Mouse (Mus musculus): ENCODE measurements at regions not wholly inside any gene's neighbourhood (a gene's known extent, or its start where the extent isn't known, plus 50 kb on each side); places are given as distances from the start of the nearest gene placed in this dataset.

DNA sequence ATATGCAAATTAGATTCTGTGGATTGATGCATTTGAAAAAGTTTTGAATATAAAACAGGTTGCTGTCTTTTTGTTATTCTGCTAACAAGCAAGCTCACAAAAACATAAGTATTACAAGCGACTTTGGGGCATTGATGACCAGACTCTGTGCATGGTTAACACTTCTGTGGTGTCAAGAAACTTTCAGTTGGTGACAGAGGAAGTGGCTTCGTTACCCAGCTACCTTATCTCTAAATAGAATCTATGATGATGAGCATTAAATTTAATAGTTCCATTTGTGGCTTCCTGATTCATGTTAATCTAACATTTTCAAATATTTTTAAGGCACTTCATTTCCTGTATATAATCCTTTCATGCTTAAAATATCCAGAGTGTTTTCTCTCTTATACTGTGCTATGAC lies 100.8 kb downstream of the Tm2d1 start:
- DNase-seq (ENCODE audit: low spot score), result no peak

DNA sequence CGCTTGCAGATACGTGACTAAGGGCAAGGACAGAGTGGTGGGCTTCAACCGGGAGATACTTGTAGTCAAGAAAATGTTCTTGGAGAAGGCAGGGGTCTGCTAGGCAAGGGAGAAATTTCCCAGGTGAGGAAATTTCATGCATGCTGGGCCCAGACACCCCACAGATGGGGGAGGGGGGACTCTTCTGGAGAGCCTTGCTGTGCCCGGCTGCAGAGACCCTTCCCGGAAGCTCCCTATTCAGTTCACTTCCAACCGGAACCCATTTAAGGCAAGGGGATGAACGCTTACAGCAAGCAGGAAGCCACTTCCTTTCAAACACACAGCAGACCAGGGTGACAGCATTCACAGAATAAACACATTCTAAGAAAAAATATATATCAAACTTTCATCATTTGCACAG lies 124.8 kb downstream of the Tm2d1 start:
- DNase-seq (ENCODE audit: low spot score), result no peak

DNA sequence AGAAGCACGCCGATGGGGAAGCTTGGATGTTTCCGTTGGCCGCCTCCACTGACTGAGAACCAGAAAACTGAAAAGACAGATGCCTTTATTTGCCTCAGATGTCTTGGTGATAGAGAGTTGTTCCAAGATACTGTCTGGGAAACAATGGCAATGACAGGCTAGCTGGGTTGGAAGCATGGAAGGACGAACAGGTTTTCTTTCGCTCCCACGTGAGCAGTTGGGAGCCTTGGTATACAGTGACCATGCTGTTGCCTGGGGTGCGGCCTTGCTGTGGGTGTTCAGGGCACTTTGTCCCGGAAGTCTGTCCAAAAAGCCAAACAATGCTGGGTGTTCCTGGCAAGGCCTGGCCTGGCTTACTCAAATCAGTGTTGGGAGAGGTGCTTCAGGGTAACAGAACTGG lies 125.4 kb downstream of the Tm2d1 start:
- DNase-seq (ENCODE audit: low spot score), result no peak

DNA sequence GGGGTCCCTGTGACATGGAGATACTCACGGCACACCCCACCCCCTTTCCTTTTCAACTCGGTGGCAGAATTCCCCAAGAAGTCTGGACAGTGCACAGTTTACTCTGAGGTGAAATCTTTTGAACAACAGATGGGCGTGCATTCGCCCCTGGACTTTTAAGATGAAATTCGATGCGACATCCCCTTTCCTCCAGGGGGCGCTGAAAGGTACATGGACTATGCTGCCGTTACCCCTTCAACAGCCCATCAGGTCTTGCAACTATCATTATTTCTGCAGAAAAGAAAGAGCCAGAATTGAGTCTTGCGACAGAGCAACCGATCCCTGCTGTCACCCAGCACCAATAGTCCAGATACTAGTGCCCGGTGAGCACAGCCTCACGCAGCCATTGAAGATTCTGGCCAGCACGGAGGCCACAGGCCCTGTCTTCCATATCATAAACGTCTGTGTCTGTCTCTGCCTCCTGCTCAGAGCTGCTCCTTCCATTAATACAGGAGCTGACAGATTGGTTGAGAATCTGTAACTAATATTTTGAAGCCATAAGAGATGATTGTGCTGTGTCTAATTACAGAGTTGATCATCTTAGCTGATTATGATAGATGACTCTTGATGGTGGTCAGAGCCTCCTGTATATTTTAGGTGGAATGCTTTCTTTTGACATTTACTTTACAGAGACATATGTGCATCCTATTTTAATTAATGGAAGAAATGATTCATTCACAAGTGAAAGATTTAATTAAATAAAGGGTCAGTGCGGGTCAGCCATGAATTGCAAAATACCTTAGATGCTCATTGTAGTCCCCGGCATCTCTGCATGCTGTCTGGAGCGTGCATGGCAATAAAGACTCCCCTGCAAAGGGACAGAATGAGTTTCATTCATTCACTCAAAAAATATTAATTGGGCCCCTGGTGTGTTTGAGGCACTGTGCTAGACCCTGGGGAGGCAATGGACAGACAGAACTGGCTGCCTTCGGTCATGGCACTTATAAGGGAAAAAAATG lies 128.0 kb downstream of the Tm2d1 start:
- peak; percentile 22 for DNase-seq (ENCODE audit: low spot score)

DNA sequence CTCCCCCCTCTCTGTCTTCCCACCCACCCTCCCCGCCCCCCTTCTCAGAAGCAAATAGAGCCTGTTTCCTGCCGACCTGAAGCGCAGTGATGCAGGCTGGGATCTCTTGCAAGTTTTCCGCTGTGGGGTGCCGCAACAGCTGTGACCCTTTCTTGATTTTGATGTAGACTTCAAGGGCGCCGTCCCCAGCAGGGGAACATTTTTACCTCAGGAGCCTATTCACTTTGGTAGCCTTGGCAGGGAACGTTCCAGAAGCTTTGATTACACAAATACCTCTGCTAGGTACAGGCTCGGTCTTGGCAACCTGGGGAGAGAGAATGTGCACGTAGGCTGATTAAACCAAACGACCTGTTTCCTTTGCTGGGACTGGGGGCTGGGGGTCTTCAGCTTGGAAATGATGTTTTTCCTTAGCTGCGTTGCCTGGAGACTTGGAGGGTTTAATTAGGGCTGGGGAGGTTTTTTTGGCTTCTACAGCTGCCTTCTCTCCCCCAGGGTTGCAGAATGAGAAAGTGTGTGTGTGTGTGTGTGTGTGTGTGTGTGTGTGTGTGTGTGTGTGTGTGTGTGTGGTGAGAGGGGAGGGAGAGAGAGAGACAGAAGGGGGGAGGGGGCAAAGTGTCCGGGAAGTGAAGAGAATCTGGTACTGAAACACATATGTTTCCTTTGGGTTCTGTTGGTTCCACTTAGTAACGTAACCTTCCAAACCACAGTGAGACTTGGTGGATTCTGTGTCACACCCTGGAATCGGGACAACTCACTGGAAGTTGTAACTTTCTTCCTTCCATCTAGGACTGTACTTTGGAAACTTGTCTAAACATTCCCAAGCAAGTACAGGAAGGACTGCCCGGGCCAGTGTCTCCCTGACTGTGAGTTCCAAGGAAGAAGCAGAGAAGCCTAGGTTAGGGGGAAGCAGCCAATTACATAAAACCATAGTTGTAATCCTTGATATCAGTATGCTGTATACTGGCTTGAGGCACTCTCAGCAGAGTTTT lies 138.9 kb downstream of the Tm2d1 start:
- DNase-seq (ENCODE audit: low spot score), result peak; percentile 11

DNA sequence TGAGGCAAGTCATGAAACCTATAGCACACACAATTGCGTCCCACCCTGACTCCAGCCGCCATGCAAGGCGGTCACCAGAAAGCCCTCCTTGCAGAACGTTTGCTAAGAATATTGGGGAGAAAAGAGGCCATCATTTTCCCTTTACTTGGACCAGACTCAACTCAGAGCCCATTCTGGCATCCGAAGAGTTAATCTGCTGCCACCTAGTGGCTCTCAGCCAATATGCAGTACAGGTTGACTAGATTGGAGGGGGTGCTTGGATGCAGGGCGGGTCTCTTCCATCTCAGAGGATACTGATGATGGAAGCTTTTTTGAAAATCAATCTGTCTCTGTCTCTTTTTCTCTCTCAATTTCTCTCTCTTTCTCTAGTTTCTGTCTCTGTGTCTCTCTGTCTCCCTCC lies 139.6 kb downstream of the Tm2d1 start:
- peak; percentile 26 for DNase-seq (ENCODE audit: low spot score)

DNA sequence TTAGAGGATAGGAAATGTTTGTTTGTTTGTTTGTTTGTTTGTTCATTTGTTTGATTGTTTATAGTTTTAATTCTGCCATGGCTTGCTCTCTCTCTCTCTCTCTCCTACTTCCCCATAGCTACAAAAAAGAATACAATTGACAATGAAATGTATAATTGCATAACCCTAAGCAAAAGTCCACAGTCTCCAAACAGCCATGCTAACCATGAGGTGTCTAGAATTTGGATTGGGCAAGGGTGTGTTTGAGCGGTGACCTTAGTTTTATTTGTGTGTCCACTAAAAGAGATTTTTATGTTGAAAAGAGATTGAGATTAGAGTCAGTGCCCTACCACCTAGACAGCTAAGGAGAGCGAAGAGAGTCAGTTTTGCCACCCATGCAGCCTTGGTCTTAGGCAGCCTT lies 141.2 kb downstream of the Tm2d1 start:
- DNase-seq (ENCODE audit: low spot score), result no peak

DNA sequence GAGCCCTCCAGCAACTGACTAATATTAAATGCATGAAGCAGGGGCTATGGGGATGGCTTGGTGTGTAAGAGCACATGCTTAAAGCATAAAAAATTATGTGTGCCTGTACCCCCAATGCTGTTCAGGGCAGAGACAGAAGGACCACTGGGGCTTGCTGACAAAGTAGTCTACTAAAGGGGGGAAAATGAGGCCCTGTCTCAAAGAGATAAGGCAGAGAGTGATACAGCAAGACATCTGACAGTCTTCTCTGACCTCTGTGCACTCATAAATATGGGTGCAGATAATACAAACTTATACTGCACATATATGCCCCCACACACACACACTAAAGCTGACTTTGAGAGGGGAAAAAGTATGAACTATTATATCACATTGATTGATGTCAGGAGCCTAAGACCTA lies 142.8 kb downstream of the Tm2d1 start:
- no peak for DNase-seq (ENCODE audit: low spot score)

DNA sequence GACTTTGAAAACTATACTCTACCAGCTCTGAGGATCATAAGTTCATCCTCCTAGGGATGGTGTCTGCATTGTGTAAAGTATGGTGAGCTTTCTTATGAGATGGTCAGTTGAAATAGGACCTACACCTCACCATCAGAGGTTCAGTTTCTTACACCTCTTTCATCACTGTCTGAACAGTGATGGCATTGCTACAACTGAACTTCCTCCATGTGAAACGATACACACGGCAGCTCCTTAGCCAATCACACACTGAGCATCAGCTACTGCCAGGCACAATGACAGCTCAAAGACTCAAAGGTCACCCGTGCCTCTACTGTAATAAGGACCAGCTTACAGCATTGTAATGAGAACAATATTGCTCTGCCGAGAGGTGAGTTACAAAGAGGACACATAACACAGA lies 145.0 kb downstream of the Tm2d1 start:
- DNase-seq (ENCODE audit: low spot score), result no peak

DNA sequence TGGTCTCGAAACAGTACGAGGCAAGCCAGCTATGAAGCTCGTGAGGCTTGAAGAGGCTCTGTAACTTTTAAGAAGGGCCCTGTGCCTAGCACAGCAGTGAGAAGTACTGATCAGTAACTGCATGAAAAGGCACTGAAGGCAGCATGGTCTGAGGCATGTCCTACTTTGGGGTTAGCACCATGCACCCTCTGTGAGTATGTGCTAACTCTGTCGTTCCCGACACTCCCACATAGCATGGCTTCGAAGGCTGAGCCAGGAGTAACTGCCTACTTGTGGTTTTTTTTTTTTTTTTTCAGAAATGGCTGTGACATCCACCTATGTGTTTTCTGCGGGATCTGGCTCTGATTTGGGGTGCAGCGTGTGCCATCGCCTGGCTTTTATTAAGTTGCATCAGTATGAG lies 145.6 kb downstream of the Tm2d1 start:
- DNase-seq (ENCODE audit: low spot score), result no peak

DNA sequence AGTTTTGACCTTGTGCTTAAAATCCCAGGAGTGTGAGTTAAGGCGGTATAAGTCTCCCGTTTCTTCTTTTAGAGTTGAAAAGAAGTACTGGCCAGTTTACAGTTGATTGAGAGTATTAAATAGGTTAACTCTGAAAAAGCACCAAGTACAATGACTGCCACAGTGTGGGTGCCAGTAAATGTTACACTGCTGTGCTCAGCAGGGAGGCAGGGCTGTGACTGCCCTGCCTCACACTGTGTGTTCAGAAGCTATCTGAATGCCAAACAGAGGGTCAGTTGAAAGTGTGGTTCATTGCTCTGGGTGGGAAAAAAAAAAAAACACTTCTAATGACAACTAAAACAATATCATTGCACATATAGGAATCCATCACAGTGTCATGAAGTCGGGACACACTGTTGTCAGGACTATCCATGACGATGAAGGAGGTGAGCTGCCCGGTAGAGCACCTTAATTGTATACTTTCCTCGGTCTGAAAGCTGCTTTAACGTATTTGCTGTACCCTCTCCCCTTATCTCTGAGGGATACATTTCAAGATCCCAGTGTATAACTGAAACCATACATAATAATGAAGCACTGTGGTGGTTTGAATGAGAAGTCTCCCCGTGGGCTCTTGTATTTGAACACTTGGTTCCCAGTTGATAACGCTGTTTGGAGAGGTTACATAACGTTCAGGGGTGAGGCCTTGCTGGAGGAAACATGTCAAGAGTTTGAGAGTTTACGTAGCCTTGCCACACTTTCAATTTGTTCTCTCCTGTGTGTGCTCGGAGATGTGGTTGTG lies 146.9 kb downstream of the Tm2d1 start:
- DNase-seq (ENCODE audit: low spot score), result no peak

DNA sequence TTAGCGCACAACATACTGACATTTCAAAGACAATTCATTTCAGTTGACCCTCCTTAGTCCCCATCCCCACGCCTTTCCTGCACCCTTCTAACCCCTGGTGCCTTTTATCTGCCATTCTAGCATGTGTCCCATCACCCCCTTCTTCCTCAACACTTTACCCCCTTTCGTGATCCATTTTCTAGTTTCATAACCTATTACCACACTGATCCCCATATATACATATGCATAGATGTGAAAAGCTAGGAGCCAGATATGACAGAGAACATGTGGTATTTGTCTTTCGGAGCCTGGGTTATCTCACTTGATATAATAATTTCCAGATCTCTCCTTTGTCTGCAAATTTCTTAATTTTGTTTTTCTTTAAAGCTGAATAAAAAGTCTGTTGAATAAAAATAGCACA lies 154.9 kb downstream of the Tm2d1 start:
- no peak for DNase-seq (ENCODE audit: low spot score)

DNA sequence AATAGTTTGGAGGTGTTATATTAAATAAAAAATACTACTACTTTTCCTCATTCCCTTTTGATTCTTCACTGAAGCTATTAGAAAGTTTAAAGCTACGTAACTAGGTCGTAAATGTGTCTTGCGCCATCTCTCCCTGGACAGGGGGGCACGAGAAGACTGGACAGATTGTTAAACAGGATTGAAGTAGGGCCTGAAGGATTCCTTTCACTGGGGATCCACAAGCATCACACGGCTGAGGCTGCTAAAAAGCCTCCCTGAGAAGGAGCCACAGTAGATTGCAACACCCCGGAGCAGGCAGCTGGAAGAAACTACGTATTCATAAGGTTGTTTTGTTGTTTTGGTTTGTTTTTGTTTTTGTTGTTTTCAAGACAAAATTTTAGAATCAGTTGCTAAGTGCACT lies 158.7 kb downstream of the Tm2d1 start:
- DNase-seq (ENCODE audit: low spot score), result no peak

DNA sequence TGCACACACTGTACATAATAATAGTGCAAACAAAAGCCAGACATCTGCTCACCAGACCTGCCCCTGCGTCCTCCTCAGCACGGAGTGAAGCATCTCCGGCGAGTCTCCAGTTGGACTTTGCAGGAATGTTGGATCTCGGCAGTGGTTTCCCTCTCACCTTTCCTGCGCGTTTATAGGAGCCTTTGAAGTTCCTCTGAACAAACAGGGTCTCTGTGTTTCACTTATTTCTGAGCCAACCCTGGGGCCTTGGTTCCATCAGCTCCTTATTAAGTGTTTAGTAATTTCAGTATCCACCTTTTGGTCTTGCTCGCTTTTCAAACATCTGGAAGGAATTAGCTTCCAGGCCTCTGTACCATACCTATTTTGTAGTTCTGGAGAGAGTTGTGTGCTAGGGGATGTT lies 159.7 kb downstream of the Tm2d1 start:
- DNase-seq (ENCODE audit: low spot score), result no peak

DNA sequence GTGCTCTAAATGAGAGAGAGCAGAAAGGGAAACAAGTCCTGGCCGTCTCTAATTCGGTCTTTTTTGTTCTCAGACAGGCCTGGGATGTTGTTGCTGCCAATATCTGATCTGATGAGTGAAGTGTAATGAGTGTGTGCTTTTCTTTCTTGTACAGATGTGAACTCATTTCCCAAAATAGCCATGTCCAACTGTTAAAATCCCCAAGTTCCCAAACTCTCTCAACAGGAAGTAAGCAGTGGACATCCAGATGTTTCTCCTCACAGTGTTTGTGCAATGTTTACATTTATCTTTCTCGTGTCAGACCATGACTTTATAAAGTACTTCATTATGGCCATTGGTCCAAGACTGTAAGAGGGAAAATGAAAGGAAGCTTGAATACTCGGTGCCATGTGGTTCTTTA lies 161.5 kb downstream of the Tm2d1 start:
- DNase-seq (ENCODE audit: low spot score), result no peak

DNA sequence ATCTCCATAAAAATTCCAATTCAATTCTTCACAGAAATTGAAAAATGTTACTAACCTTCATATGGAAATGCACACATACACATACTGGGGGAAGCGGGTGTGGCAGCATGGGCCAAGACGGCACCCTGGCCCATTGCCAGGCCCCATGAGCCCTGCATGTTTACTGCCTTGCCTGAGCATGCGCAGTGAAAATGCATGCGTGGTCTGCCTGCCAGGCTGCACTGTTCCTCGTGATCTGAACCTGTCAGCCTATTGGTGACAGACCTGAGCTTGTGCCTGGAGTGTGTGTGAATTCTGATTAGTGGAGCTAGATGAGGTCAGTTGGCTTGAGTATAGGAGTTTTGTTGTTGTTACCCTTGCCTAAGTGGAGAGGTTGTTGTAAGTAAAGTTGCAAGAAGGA lies 167.9 kb downstream of the Tm2d1 start:
- no peak for DNase-seq (ENCODE audit: low spot score)

DNA sequence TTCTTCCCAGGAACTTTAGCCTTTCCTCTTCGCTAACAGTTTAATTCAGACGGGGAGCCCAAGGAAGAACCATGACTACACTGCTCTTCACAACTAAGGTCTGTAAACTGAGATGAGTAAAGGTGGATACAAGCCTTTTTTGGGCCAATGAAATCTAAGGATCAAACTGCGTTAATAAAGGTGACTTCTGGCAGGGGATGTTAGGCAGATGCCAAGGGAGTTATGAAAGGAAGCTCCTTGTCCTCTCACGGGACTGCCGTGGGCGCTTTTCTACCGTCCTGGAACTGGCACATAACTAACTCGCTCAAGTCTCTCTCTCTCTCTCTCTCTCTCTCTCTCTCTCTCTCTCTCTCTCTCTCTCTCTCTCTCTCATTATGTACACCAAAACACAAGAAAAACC lies 175.7 kb downstream of the Tm2d1 start:
- no peak for DNase-seq (ENCODE audit: low spot score)

DNA sequence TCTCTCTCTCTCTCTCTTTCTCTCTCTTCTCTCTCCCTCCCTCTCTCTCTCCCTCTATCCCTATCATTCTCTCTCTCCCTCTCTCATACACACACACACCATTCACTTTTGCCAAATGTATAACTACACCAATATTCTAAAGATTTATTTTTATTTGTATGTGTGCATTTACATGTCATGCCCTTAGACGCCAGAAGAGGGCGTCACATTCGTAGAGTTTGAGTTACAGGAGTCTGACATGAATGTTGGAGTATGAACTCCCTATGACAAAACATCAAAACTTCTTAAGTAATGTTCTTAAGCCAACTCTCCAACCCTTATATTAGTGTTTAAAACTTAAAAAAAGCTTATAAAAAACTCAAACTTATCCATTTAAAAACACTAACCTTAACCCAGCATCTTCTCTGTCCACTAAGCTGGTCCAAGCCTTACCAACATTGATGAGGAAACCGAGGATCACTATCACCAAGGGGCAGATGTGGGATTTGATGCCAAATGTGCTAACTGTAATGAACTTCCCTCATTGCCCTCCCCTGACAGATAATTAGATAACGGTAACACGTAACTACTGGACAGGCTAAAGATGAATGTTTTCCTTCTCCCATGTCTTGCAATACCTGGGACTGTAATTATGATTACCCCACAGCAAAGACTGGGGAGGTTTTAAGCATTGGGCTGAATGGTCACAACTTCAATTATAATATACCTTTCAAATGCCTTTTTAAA lies 176.7 kb downstream of the Tm2d1 start:
- DNase-seq (ENCODE audit: low spot score), result no peak

DNA sequence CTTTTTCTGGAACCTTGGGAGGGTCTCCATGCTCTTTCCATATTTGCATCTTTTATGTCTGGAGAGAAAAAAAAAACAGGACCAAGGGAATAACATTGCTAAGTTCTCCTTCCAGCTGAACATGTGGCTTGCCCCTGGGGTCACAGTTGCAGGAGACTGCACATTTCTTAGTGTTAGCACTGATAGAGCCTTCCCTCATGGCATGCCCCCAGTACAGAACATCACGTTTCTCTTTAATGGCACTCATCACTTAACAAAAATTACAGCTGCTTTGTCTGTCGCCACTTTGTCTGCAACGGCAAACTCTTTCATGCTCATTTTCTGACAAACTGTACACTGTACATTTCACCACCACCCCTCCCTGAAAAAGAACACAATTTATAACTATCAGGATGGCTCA lies 180.0 kb downstream of the Tm2d1 start:
- no peak for DNase-seq (ENCODE audit: low spot score)

DNA sequence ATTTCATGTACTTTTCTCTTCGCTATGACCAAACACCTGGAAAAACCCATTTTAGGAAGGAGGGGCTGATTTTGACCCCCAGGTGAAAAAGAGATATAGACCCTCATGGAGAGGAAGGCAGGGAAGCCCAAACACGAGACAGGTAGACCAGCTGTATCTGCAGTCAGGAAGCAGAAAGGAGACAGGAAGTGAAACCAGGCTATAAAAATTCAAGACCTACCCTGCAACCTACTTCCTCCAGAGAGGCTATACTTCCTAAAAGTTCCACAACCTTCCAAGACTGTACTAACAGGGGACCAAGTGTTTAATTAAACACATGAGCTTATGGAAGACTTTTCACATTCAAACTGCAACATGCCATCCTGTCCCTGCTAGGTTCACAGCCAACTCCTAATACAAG lies 180.9 kb downstream of the Tm2d1 start:
- DNase-seq (ENCODE audit: low spot score), result no peak

DNA sequence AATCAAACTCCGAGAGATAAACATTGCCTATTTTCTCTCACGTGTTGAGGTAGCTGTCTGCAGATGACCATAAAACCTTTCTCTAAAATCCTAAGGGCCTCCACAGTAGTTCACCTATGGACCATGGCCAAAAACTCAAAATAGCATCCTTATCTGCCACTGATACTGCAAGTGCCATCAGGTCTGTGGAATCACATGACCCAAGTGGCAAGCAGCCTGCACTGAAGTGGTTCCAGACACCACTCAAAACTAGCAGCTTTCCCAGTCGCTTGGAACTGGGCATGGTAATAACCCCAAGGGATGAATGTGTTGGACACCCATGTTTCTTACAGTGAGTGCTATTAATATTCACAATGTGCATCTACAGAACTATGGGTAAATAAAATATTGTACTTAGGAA lies 182.0 kb downstream of the Tm2d1 start:
- no peak for DNase-seq (ENCODE audit: low spot score)

All from urinary bladder, postnatal 14 days (tissue).